Mouse (Mus musculus) B cell, adult 2 months (primary cell): ENCODE results near the gene Sept6.

Experiments
- DNase-seq, 2 experiments: peaks; one replicate each; pipeline ENCODE4 v3.0.0; 2022

Gene Sept6

DNA sequence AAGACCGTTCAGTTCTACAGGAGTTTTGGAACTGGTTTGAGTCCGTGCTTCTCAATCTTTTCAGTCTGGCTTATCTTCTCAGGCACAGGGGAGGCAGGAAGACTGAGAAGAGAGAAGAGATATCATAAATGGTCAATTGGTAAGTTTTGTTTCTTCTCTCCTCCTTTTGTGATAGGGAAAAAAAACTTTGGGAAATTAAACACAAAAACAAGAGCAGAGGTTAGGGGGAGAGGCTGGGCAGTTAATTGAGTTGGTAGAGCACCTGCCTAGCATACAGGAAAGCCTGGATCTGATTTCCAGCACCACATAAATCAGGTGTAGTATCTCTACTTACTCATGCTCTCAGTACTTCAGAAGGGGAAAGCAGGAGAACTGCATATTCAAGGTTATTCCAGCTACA, at the start of gene Sept6:
TSS of gene Sept6 (minus strand) at position 101 of the 400 bp plus-strand sequence.
- no peak for DNase-seq

DNA sequence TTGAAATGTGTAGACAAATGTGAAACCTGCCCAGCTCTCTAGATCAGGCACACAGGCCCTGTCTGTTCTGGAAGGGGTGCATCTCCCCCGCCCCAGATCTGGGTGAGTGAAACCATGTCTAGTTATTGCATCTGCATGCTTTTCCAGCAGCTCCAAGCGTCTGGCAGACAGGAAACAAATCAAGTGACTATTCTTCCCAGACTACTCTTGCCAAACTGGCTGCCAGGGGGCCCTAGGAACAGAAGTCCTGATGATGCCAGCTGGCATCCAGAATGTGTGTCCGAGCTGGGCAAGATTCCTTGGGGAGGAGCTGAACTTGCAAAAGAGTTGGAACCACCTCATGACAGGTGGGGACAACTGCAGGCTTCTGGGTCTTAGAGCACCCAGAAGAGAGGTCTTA, 36.8 kb upstream of the Sept6 start:
- no peak for DNase-seq

DNA sequence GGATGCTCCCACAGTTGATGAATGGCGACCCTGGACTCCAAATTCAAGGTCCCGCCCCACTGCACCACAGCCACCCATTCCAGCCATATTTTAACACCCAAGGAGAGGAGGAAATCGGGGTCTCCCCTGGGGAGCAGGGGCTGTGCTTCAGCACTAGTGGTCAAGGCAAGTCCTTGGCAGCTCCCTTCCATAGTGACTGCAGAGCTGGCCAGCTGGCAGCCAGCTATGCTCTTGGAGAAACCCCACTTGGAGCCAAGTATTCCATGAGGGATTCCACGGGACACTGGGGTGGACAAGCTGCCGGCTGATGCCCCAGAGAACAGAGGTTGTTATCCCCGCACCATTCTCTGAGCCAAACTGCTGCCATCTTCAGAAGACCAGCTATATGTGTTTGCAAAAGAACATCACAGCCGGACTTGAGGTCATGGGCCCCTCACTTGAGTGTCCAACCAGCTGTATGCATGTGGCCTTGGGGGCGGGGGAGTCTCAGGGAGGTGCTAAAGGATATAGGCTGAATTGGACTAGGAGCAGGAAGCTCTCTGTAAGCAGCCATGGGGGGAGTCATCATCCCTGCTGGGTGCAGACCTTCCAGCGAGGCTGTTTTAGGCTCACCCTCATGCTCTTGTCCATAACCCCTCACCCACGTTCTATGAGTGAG, 32.2 kb upstream of the Sept6 start:
- no peak for DNase-seq

DNA sequence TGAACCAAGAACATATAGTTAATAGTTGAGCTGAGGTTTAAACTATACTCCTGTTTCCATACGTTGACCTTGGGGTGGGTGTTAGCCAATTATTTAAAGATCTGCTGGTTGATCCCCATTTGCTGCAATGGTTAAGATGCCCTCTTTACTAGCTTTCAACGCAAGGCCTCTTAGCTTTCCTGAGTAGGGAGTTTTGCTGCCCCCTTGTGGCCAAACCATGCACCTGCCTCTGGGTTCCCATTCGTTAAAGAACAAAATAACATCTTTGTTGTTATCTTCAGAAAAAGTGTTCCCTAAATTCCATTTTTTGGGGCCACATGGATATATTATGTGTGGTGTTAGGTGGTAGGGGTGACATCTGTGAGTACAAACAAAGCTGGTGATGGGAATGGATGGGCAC, 31.1 kb upstream of the Sept6 start:
- DNase-seq, result peak; percentile 81 to 84

DNA sequence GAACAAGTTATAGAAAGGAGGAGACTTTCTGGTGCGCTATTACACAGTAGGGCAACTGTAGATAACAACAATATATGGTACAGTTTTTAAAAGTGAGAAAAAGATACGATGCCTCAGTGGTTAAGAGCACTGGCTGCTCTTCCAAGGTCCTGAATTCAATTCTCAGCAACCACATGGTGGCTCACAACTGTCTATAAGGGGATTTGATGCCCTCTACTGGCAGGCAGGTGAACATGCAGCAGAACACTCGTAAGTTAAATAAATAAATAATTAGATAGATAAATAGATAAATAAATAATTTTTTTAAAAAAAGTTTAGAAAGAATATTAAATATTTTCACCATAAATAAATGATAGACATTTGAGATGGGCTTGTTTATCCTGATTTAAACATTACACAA, 27.5 kb upstream of the Sept6 start:
- peak; percentile 33 to 34 for DNase-seq

DNA sequence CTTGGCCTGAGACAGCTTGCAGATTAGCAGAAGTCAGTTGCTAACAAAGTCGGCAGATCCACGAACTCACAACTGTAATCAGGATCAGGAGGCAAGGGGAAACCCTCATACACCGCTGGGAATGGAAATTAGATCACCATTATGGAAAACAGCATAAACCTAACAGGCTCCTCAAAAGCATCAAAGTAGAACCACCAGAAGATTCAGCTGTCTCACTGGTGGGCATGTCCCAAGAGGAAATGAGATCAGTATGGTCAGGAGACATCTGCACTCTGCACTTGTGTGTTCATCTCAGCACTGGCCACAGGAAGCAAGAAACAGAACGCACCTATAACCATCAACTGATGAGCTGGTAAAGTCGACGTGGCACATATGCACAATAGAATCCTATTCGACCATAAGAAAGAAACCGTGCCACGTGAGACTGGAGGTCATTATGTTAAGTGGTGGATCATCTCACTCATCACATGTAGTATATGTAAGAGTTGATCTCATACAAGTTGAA, 26.6 kb upstream of the Sept6 start:
- DNase-seq, result no peak

DNA sequence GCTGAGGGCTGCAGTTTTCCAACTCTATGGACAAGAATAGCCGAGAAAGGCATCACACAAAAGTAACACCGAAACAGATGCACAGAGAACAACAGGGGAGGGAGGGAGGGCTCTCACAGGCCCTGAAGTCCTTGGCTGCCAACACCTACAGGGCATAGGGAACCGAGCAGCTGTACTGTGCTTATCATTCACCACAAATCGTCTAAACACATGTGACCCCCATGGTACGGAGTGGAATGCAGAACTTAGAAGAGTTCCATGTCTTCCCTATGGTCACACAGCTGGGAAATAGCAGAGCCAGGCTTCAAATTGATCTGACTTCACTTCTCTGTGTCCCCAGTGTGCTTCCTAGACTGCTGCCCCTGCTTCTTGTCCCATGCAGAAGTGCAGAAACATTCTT, 22.3 kb upstream of the Sept6 start:
- no peak for DNase-seq

DNA sequence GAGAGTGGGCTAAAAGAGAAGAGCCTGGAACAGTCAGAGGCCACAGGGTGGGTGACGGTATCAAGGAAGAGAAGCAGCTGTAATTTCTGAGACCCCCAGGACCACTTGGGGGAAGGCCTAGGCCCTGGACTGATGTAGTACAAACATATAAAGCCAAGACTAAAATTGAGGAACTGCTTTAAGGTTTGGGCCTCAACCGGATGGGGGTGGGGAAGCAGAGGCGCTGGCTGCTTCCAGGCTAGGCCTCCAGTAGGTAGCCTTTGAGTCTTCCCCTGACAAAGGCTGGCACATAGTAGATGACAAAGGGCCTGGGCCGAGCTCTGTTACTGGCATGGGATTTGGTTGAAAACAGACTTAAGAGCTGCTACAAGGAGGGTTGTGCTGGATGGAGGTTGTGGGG, 555 bp downstream of the Sept6 start:
- peak; percentile 71 to 77 for DNase-seq

DNA sequence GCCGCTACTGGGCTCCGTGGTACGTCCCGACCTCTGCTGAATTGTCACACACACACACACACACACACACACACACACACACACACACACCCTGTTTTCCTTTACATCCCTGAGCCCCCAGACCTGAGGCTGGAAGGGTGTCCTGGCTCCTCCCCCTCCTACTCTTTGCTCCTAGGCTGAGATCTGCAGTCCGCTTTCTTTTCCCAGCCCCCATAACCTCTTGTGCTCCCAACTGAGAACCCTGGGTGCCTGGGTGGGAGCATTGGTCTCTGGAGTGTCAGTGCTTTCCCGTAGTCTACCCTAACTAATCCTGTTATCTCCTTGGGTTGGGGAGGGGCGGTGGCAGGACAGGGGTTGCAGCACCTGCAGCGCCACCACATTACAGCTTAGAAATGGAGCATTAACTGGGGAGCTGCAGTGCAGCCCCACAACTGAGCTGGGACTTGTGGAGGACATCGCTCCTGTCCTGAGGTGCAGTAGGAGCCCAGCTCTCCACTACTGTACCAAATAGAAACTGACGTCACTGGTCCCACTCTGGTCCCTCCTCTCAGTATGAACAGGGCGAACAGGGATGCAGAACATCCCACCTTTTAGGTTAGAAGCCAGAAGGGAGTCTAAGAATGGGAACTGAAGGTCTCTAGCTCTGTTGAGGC, 1.7 kb downstream of the Sept6 start:
- DNase-seq, result no peak

DNA sequence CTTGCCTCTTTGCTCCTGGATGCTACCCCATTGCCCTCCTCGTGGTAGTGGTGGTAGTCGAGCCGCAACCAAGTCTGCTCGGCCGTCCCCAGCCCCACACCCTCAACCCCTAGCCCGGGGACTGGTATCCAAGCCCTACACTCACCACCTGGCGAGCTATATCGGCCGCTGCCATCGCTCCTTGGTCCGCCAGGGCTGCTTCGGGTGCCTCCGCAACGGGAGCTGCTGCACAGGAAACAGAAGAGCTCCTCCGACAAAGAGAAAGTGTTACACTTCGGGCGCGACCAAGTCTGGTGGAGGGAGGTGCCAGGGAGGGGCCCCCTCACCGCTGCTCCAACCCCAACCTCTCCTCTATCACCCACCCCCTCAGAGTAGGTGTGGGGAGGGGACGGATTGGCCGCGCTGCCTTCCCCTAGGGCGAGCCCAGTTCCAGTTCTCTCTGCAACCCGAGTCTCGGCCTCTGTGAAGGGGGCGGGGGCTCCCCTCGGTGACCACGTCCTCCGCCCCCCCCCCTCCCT, 2.3 kb downstream of the Sept6 start:
- DNase-seq, result peak; percentile 80 to 82

DNA sequence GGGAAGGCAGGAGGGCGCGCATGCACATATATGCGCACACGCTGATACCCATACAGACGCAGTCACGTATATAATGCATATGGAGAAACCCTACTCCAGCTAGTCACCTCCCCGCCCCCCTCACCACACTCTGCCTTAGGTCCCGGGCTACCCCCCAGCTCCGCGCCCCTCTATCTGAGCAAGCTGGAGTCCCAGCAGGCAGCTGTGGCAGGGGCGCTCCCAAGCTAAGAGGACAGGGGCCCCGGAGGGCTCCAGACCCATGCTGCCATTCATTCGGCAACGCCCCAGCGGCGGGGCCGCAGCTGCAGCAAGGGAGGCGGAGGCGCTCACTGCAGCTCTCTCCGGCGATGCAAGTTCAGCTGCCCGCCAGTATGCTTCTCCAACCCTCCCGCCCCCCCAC, 2.8 kb downstream of the Sept6 start:
- peak; percentile 6 to 29 for DNase-seq

DNA sequence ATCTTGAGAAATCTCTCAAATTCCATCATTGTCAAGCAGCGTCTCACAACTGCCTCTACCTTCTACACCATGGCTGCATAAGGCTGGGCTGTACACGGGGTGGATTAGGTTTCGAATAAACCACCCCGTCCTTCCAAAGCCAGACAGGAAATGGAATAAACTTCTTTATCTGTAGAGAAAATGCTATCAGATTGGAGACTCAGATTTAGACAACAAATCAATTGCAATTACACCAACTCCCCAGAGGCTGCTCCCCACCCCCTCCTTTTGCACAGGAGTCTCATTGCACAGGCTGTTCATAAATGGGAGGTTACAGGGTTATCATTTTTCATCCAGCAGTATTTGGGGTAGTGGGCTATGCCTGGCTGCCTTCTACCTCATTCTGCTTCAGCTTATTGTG, 3.7 kb downstream of the Sept6 start:
- peak in 1 of 2 experiments; percentile 2 for DNase-seq

DNA sequence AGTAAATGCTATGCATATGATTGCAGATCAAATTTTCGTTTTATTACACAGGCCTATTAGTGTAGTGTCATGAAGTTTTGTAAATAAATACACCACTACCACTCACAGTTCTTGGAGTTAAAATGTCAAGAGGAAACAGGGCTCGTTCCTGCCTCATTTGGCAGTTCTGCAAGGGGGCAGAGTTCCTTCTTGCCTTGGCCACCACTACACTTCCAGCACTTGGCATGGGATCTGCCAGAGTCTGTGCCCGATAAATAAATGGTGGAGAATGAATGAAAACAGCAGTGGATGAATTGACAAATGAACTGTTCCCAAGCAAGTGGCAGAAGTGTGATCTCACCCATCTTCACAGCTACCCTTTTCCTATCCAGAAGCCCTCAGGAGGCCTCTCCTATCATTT, 6.6 kb downstream of the Sept6 start:
- no peak for DNase-seq

DNA sequence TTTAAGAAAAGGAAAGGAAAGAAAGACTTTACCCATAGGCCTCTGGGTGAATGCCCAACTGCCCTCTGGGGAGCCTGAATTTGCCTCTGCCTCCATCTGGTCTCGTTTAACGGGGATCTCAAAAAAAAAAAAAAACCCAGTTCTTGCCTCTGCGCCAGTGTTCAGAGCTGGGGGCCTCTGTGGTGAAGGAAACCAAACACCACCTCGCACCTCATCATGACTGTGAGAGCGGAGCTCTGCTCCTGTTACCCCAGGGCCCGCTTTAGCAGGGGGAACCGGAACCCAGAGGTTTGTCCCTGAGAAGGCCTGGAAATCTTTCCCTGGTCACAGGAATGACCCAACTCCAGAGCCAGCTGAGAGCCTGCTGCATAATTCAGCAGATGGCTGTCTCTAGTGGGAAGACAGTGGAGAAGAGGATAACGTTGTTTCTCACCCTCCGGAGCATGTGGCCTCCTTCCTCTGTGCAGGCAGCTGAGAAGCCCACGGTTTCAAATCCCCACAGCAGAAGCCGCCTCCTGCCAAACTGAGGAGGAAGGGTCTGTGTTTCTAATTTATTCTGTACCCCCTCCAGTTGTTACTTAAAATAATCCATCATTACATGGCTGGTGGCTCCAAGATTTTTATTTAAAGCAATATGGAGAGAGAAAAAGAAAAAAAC, 7.8 kb downstream of the Sept6 start:
- peak; percentile 24 to 27 for DNase-seq

DNA sequence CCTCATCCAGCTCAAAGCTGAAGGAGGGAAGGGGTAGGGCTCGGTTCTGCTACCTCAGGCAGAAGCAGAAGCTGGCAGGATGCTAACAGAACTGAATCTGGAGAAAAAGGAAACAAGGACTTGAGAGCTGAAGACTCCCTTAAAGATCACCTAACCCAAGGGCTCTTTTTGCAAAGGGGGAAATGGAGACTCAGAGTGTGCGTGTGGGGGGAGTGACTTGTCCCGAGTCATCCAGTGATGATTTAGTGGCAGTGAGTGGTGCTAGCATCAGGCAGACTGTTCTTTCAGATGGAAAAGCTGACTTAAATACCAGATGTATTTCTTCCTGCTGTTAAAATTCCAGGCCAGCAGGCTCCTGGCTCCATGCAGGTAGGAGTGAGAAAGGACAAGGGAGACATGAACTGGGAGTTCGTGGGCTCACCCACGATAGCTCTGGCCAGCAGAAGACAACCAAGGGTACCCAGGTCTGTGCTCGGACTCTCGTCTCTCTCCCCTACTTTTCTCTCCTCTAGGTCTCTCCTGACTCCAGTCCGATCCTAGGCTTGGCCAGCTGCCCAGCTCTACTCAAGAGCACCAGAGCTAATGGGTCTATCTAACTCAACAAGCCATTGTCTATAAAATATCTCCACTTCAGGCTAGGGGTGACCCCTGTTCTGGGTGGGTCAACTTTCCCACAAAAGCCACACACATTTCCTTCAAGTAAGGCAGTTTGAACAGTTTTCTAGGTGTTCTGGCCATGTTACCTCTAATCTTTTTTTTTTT, 8.5 kb downstream of the Sept6 start:
- DNase-seq, result peak; percentile 34 to 35

DNA sequence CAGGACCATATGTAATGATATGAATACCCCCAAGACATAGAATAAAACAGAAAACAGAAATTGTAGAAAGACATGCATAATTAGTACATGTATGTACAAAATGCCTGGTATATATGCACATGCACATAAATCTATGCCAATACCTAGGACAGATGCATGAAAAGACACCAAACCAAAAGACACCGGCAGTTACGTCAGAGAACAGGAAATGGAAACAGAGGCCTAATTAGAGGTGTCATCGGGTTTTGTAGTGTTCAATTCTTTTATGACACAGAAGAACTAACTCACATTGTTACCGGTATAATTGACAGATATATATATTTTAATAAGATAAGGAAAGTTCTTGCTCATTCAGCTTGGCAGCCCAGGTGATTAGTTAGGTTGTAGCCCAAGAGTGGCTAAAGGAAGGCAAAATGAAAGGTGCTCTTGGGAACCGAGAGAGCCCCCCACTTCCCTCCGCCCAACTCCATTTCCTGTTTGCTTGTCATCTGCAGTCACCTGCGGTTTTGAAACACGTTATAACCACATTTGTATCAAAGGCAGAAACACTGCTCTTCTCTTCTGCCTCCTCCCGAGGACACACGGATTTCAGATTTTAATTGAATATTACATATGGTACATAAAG, 10.9 kb downstream of the Sept6 start:
- peak; percentile 73 to 77 for DNase-seq

DNA sequence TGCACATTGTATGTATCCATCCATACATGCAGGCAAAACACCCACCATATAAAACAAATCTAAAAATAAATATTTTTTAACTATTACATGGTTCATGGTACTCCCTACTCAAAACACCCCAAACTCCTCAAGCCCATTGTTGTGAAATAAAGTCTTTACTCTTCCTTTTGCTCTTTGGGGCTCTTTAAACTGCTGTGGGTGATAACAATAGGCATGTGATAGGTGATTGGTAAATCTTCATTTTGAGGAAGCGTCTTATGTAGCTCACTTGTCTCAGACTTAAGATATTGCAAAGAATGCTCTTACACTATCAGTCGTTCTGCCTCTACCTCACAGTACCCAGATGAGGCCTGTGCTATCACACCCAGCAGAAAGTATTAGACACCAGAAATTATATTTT, 13.7 kb downstream of the Sept6 start:
- DNase-seq, result no peak

DNA sequence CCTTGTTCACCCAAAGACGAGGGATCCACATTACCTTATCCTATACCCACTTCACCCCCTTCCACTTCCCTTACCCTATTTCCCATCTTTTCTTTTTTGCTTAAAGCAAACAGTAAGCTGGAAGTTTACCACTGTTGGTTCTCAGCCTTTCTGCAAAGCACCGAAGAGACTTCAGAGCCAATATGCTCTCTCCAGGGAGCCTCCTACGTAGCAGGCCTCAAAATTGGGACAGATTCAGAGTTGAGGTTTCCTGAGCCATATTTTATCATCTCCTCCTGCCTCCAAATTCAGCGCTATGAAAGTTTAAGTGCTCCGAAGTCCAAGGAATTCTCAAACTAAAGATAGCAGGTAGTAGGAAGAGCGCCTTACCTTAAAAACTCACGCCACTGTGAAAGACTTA, 14.6 kb downstream of the Sept6 start:
- DNase-seq, result no peak

DNA sequence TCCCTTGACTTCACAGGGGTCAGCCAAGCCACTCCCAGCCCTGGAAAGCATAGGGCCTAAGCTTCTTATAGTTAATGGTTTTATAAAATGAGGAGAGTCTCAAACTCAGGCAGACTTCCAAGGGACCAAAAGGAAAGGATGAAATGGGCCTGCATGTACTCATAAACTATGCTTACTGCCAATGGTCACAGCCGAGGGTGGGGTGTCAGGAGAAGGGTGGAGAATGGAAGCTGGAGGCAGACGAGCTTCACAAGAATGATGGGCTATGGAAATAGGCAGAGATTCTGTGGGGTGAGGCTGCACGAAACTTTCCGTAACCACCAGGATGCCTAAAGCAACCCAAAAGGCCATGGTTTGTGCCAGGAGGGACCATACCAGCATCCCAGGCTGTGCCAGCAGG, 15.3 kb downstream of the Sept6 start:
- DNase-seq, result no peak

DNA sequence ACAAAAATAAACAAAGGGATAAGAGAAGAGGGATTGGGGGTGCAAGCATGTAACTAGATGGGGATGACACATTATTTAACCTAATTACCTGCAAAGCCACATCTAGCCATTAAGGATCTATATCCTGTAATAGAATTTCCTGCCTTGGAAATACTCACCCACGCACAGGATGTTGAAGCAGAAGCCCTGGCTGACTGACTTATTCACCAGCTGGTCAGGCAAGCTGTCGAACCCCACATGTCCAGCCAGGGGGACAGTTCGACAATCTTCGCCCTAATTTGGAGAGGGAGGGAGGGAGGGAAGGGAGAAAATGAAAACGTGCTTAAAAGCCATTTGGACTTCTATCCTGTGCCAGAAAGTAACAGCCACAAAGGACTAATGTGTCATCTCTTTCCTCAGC, 16.7 kb downstream of the Sept6 start:
- no peak for DNase-seq

DNA sequence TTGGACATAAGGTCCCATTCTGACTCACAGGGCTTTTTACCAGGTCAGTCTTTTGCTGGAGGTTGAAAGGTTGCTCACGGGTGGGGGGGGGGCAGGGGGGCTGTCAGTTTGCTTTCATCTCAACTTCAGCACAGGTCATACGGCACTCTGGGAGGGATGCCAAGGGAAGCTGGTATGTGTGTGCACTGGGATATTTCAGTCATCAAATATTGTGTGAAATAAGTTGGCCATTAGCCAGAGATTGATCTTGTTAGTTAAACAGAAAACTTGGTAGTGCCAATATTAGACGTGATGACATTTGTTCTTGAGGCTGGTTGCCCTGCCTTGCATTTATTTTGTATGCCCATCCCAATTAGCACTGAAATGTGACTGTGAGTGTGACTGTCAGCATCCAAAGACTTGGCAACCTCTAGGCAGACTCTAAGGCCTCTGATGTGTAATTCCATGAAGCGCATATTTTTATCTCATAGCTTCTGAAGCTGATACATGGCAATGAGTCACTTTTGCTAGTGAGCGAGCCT, 18.6 kb downstream of the Sept6 start:
- DNase-seq, result no peak

DNA sequence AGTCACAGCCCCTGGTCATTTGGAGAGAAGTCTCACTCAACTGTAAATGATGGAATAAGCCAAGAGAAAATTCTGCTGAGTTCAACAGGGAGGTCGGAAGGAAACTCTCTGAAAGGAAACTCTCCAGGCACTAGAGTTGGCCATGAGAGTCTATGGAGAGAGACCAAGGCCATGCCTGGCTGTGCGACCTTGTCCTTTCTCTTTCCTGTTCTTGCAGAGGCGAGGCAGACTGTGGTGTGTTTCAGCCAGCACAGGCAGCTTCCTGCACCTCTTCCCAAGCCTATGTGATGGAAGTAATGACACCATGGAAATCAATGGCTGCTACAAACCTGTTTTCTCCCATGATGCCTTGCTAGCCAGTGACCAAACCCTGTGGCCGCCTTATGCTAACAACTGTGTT, 20.4 kb downstream of the Sept6 start:
- no peak for DNase-seq
